Mouse (Mus musculus): ENCODE data around the gene Rora.

DNA sequence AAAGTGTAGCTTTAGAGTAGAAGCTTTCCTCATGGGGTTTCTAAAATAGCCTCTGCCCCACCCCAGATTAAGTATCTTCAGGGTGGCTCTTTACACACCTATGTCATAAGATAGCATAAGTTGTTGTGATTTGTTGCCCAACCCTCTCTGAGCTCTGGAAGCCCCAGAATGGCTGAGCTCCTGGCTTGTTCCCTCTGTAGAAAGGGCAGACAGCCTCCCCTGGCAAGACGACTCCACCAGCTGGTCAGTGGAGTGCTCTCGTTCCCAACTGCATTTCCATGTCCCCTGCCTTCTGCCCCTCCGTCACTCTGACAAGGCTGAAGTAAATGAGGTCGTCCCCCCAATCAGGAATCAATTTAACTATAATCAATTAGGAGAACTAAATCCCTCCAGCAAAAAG, 709.2 kb downstream of the Rora start:
- TF ChIP-seq POLR2A (IDR thresholded peaks at IDR 0.05; ENCODE audit: borderline replicate concordance, control insufficient read depth, low read depth, low read length) (no peak), CTCF (IDR thresholded peaks at IDR 0.05; ENCODE audit: control insufficient read depth, insufficient read depth, low read length) (no peak)
